Mouse (Mus musculus) megakaryocyte, embryonic 14.5 days (primary cell): Measurements from ENCODE around the gene Ggps1.

ENCODE experiments used
- FLI1 ChIP-seq: IDR thresholded peaks from 2 replicates; pipeline ENCODE4 v1.6.1; 2012; ENCODE audit warnings: low read length, inconsistent platforms, mixed read lengths
- GATA1 ChIP-seq: IDR thresholded peaks from 3 replicates; pipeline ENCODE4 v1.6.1; 2012; ENCODE audit warnings: mixed read lengths, low read length, inconsistent platforms, borderline replicate concordance

- TF ChIP-seq FLI1 (no peak), GATA1 (no peak)
Observed at GRCm38 (mm10) chr13:14025554-14025953, 37.7 kb downstream of the Ggps1 start.
